Mouse (Mus musculus) right cerebral cortex, postnatal 25 days (tissue): Measurements from ENCODE around the gene Gm47189.
"Not testable (repeated sequence)": the region's sequence is repeated elsewhere in the genome, so short reads cannot be mapped to it uniquely, and the experiment has no call there.

Source experiments
- DNase-seq: peaks from one replicate; pipeline ENCODE4 v3.0.0; 2022

Gm47189 gene

DNA sequence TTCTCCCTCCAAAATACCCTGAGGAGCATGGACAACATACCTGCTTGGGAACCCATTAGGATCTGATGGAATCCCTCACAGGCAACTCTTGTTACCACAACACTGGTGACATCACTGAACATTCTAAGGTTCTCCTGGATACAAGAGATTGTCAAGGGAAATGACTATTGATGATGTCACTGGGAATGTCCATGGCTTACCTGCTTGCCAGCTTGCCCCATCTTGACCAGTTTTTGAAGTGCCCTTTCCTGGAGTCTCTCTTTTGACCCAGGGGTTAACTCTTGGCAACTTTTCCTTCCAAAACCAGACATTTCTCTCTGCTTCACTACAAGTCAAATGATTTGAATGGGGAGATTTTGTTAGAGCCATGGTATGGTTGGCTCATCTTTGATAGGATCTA is at the start of gene Gm47189:
TSS of gene Gm47189 (minus strand) at position 101 of the 400 bp plus-strand sequence.
- DNase-seq: not testable (repeated sequence)

DNA sequence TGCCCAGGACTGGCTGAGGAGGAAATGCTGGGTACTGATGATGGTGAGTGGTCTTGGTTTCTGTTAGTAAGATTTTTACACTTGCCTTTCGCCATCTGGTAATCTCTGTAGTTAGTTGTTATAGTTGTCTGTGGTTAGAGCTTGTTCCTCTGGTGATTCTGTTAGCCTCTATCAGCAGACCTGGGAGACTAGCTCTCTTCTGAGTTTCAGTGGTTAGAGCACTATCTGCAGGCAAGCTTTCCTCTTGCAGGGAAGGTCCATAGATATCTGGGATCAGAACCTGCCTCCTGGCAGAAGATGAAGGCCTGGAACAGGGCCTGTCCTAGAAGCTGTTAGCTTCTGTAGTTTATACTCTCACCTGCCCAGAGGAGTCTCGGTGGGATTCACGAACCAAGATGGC is 16.3 kb downstream of the Gm47189 start:
- DNase-seq: peak; percentile 2

DNA sequence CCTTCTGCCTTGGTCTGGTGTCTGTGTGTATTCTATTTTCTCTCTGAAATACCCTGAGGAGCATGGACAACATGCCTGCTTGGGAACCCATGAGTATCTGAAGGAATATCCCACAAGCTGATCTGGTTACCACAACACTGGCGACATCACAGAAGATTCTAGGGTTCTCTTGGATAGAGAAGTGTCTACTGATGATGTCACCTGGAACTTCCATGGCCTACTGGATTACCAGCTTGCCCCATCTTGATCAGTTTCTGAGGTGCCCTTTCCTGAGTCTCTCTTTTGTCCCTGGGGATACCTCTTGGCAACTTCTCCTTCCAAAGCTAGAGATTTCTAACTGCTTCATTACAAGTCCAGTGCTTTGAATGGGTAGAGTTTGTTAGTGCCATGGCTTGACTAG is 21.7 kb downstream of the Gm47189 start, which contains the start of gene Gm7929:
TSS of gene Gm7929 (minus strand) at position 101 of the 400 bp plus-strand sequence.
- not testable (repeated sequence) for DNase-seq

DNA sequence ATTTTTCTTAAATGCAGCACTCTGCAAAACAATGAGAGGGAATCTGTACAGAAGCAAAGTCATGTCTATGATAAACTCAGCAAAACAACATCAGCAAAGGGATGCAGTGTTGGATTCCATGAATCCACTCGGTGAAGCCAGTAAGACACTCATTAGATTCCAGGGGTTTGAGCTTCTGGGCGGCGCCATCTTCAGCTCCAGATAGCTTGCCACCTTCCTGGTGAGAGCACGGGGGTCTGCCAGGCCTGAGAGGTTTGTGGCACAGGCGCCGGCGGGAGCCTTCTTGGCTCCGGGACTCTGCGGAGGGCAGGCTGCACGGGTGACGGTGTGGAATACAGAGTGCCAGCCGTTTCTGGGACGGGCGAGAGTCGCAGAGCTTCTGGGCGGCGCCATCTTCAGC is 48.8 kb downstream of the Gm47189 start:
- not testable (repeated sequence) for DNase-seq

DNA sequence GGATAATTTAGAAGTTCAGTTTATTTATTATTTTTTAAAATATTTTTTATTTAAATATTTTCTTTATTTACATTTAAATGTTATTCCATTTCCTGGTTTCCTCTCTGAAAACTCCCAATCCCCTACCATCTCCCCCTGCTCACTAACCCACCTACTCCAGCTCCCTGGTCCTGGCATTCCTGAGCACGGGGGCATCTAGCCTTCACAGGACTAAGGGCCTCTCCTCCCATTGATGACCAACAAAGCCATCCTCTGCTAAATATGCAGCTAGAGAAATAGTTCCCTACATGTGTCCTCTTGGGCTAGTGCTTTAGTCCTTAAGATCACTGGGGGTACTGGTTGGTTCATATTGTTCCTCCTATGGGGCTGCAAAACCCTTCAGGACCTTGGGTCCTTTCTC is 55.1 kb downstream of the Gm47189 start:
- DNase-seq: not testable (repeated sequence)
